Mouse (Mus musculus): ENCODE data around the gene Hpcal1.

- TF ChIP-seq POLR2A (IDR thresholded peaks at IDR 0.05; ENCODE audit: low read depth, low read length) (no peak), CTCF (IDR thresholded peaks at IDR 0.05; ENCODE audit: extremely low read depth, insufficient read depth, insufficient read length, insufficient replicate concordance) (no peak)
Measured at GRCm38 (mm10) chr12:17733114-17733904, 42.7 kb downstream of the Hpcal1 start.
